Mouse (Mus musculus) lung, embryonic 15.5 days (tissue): ENCODE measurements around the gene Gm1113. TPM values are rescaled to one million over a fixed set of nuclear protein-coding genes. Genes with fewer than 3 reads are reported as not detected.

Experiments
- ATAC-seq: fragments of 200-750 bp; cut with Nextera tagmentation; 2 replicates; pipeline ENCODE4 v1.8.0; 2017; ENCODE audit warnings: moderate number of reproducible peaks, borderline replicate concordance; ENCODE audit not compliant: low FRiP score, low TSS enrichment; ENCODE audit errors: extremely low read depth
- H3K27ac ChIP-seq: fragments of 300-500 bp; sonication (generic); 2 replicates; pipeline ENCODE4 v1.5.1; 2015; ENCODE audit warnings: moderate library complexity, mild to moderate bottlenecking, inconsistent platforms
- H3K27me3 ChIP-seq: fragments of 300-500 bp; sonication (generic); 2 replicates; pipeline ENCODE4 v1.6.1; 2015; ENCODE audit warnings: inconsistent platforms
- H3K36me3 ChIP-seq: fragments of 300-500 bp; sonication (generic); 2 replicates; pipeline ENCODE4 v1.6.1; 2015; ENCODE audit warnings: inconsistent platforms
- H3K4me1 ChIP-seq: fragments of 300-500 bp; sonication (generic); 2 replicates; pipeline ENCODE4 v1.6.1; 2015; ENCODE audit warnings: inconsistent platforms
- H3K4me2 ChIP-seq: fragments of 300-500 bp; sonication (generic); 2 replicates; pipeline ENCODE4 v1.6.1; 2015; ENCODE audit warnings: inconsistent platforms, mild to moderate bottlenecking, moderate library complexity
- H3K4me3 ChIP-seq: fragments of 300-500 bp; sonication (generic); 2 replicates; pipeline ENCODE4 v1.5.1; 2015; ENCODE audit warnings: mild to moderate bottlenecking, inconsistent platforms
- H3K9ac ChIP-seq: fragments of 300-500 bp; sonication (generic); 2 replicates; pipeline ENCODE4 v1.6.1; 2015; ENCODE audit warnings: inconsistent platforms
- H3K9me3 ChIP-seq: fragments of 300-500 bp; sonication (generic); 2 replicates; pipeline ENCODE4 v1.6.1; 2016; ENCODE audit warnings: inconsistent platforms
- WGBS: fragments of 180-500 bp; shearing (Covaris S2); methylation state at CpG from one replicate; pipeline ENCODE4 v1.1.7; 2015; 5-methylcytosine and 5-hydroxymethylcytosine counted together
- polyA plus RNA-seq: library from polyadenylated mRNA; unstranded; fragments of >200 nt; fragmentation: Nextera tagmentation; extraction: Ambion mirVana; gene quantifications from 2 replicates; pipeline ENCODE4 v1.2.1, GENCODE M21; 2015

Gene Gm1113
- polyA plus RNA-seq = not detected in 2 replicates

DNA sequence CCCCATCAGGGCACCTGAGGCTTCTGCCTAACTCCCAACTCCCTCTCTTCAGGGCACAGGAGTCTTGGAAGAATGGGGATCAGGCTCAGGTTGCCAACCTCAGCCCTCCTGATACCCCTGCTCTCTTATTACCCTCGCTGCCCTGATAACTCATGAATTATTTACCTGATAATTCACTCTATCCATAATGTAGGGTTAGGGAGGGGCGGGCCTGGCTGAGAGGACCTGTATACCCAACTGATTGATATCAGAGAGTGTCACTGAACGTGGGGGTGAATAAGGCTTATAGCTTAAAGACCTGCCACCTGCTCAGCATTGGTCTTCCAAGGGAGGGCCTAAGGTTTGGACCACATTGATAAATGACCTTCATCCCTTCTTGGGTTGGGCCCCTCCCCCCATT lies at the start of gene Gm1113:
Gene Gm1113 (minus strand): TSS at position 101 of the 400 bp plus-strand sequence.
- H3K4me3 ChIP-seq = no peak within 1 kb of the TSS
- H3K36me3 ChIP-seq = no peaks in the 10 kb centered on the region
- H3K4me2 ChIP-seq = no peak within 1 kb of the TSS
- no peak for ATAC-seq
- H3K9me3 ChIP-seq = no peaks in the 10 kb centered on the region
- no peaks in the 10 kb centered on the region; the same call in 1 of the 2 replicates for H3K27me3 ChIP-seq
- H3K9ac ChIP-seq = no peak within 1 kb of the TSS
- H3K4me1 ChIP-seq = peaks cover 8% of the 10 kb centered on the region
- H3K27ac ChIP-seq = no peak within 1 kb of the TSS
- 62% methylated on average over 3 of the region's 3 CpGs for WGBS

DNA sequence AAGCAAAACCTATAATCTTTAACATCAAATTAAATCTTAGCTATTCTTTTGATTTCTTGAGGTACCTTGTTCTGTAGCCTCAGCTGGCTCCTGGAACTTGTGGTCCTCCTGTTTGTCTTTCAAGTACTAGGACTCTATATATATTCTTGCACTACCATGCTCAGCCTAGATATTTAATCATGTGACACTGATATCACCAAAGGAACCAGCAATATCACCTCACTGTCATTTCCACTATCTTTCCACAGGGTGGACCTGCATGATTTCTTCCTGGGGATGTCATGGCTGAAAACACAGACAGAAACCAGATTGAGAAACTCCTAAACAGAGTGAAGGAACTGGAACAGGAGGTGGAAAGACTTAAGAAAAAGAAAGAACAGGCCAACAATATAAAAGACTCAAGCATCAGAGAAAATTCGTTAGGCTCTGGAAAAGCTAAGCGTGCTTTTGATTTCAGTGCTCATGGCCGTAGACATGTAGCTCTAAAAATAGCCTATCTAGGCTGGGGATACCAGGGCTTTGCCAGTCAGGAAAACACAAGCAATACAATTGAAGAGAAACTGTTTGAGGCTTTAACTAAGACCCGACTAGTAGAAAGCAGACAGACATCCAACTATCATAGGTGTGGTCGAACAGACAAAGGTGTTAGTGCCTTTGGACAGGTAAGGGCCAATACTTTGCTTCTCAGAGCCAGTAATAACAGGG lies 46.6 kb upstream of the Gm1113 start:
- no peak for ATAC-seq
- Histone ChIP-seq H3K9me3 (no peaks in the 10 kb centered on the region), H3K36me3 (peaks cover 51% of the 10 kb centered on the region), H3K4me3 (no peak overlapping the region), H3K27ac (no peak overlapping the region), H3K4me2 (no peak overlapping the region), H3K4me1 (peaks cover 13% of the 10 kb centered on the region), H3K27me3 (no peaks in the 10 kb centered on the region), H3K9ac (no peak overlapping the region)
- WGBS = 80% methylated on average over 5 of the region's 5 CpGs

DNA sequence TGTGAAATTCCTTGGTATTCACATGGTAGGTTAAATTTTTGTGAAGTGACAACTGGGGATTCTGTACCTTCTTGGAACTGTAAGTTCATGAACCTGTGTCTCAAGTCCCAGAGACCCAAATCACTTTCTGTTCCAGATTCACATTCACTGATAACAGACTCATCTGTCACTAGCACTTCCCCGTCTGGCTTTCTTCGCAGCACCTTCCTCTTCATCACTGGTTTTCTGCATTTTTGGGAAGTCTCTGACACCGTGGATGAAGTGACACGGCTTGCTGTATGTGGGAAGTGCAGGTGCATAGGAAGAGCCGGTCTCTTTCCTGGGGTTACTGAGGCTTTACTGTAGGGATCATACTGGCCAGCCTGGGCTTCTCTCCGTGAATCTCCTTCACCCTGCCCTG lies 43.5 kb upstream of the Gm1113 start:
- Histone ChIP-seq H3K4me2 (no peak overlapping the region), H3K9ac (no peak overlapping the region), H3K4me1 (peaks cover 27% of the 10 kb centered on the region), H3K27me3 (peaks cover 17% of the 10 kb centered on the region; the same call in 1 of the 2 replicates), H3K9me3 (no peaks in the 10 kb centered on the region), H3K4me3 (no peak overlapping the region), H3K36me3 (peaks cover 34% of the 10 kb centered on the region), H3K27ac (no peak overlapping the region)
- WGBS = 81% methylated on average over 6 of the region's 6 CpGs
- ATAC-seq = no peak

DNA sequence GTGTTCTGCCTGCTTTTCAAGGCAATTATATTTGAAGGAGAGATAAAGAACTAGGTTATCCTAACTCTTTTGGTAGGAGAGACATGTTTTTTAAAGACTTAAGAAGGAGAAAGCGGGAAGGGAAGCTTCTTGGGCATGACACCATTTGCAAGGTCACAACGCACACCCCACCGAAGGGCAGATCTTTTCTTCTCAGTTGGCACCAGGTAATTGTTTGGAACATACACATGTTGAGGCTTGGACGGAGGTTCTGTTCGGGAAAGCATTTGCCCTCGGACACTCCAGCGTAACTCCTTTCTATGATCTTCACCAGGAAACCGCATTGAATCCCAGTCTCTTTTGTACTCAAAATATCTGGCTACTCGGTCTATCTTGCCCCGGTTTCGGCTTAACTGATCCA lies 43.0 kb upstream of the Gm1113 start:
- Histone ChIP-seq H3K9me3 (no peaks in the 10 kb centered on the region), H3K4me2 (no peak overlapping the region), H3K4me1 (peaks cover 29% of the 10 kb centered on the region), H3K27me3 (peaks cover 17% of the 10 kb centered on the region; the same call in 1 of the 2 replicates), H3K9ac (no peak overlapping the region), H3K36me3 (peaks cover 29% of the 10 kb centered on the region), H3K4me3 (no peak overlapping the region), H3K27ac (no peak overlapping the region)
- WGBS = 92% methylated on average over 11 of the region's 11 CpGs
- no peak for ATAC-seq

DNA sequence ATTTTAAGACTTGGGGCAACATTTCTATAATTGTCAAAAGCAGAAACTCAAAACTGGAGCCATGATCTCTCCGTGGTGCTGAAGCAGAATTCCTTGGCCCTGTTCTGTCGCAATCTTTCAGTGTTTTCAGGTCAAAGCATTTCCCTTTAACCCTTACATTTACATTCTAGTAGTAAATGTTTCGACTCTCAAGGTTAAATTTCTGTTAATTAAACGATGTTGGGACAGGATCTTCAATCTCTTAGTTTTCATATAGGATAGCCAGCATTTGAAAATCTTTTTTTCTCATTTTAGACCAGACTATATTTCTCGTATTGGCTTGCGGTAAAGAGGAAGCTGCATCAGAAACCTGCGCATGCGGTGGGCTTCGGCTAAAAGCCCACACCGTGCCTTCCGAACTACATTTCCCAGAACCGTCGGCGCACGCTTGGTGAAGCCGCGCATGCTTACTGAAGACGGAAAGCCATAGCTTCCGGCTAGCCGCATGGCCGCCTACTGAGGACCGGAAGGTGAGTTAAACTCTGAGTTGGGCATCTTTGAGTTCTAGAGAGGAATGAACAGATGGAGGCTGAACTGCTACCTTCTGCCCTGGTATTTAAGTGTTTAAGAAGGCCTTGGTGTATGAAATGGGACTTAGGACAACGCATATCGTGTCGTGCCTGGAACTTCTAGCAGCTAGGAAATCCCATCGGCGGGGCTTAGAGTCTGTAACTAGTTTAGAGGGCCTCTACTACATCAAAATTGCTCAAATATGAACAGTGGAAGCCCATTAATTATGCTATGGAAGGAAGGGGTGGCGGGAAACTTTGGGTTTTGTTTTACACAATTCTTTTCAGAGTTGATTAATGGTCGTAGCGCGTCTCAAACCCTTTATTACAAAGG lies 41.2 kb upstream of the Gm1113 start:
- Histone ChIP-seq H3K9ac (peak overlapping the region; percentile 62), H3K9me3 (no peaks in the 10 kb centered on the region), H3K4me3 (peak overlapping the region; percentile 74), H3K27me3 (peaks cover 17% of the 10 kb centered on the region; the same call in 1 of the 2 replicates), H3K36me3 (peaks cover 13% of the 10 kb centered on the region), H3K27ac (peak overlapping the region; percentile 60), H3K4me1 (peaks cover 29% of the 10 kb centered on the region), H3K4me2 (peak overlapping the region; percentile 97)
- WGBS = 1% methylated on average over 31 of the region's 31 CpGs
- ATAC-seq = peak; percentile 85; the same call in 1 of the 2 replicates

DNA sequence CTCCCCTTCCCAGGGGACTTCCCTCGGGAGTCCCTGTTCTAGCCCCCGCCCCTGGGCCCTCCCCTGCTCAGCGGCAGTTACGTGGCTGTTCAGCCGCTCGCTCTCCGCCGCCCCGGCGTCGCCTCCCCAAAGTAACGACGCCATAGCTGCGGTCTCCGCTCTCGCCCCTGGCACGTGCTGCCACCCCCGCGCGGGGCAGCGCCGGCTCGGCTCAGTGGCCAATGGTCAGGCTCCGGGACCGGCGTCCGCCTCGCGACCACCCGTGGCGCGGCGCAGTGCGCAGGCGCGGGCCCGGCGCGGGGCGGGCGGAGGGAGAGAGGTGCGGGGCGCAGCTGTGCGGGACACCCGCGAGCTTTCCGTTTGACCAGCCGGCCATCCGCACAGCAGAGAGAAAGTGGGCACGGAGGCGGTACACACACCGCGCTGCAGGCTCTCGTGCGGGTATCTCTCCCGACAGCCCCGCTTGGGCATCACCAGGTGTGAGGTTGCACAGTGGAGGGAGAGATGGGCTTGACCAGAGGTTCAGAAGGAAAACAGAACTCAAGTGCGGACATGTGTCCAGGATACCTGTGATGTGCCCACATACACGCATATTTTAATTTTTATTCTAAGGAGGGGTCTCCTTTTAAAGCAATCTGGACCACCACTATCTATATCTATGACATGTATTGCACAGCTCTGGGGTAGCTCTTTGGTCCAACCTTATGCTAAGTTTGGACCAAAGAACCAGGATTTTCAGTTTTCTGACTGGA lies 40.4 kb upstream of the Gm1113 start, which contains the start of the genes Ddx25 and Pus3:
Gene Ddx25 (minus strand): TSS at position 272 of the 752 bp plus-strand sequence.
Gene Pus3 (plus strand): TSS at position 339 of the 752 bp plus-strand sequence.
- H3K9me3 ChIP-seq = no peaks in the 10 kb centered on the region
- under 1% methylated on average over 58 of the region's 59 CpGs for WGBS
- H3K36me3 ChIP-seq = peaks cover 10% of the 10 kb centered on the region
- ATAC-seq = peak; percentile 71
- H3K9ac ChIP-seq = peak within 1 kb of the TSS; percentile 62
- peak within 1 kb of the TSS; percentile 60 for H3K27ac ChIP-seq
- peaks cover 17% of the 10 kb centered on the region; the same call in 1 of the 2 replicates for H3K27me3 ChIP-seq
- peak within 1 kb of the TSS; percentile 97 for H3K4me2 ChIP-seq
- peaks cover 29% of the 10 kb centered on the region for H3K4me1 ChIP-seq
- peak within 1 kb of the TSS; percentile 74 for H3K4me3 ChIP-seq

DNA sequence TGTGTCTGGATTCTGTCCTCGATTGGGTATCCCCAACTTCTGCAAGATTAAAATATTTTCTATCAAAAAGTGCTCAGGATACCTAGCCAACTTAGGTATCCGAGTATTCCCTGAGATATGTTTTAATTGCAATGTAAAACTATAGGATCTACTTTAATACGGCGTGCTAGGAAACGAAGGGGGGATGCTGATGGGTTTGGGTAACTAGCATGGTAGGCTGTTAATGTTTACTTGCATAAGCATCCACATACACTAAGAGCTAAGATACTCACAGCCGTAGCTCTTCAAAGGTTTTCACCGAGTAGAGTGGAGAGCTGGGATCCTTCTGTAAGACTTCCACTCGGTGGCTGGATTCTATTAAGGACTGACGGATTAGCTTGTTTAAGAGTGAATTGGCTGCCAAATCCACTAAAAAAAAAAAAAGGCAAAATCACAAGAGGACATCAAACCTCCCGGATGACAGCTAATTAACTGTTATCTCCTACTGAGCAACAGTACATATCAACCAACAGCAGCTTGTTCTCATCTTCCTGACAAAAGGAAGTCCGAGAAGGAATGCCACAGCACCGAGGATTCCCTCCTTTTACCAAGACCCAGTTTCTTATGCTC lies 38.5 kb upstream of the Gm1113 start:
- H3K4me3 ChIP-seq = no peak overlapping the region
- WGBS = 45% methylated on average over 12 of the region's 12 CpGs
- no peak overlapping the region for H3K4me2 ChIP-seq
- H3K4me1 ChIP-seq = peaks cover 29% of the 10 kb centered on the region
- peaks cover 6% of the 10 kb centered on the region for H3K36me3 ChIP-seq
- H3K9me3 ChIP-seq = no peaks in the 10 kb centered on the region
- no peak for ATAC-seq
- H3K9ac ChIP-seq = no peak overlapping the region
- no peak overlapping the region for H3K27ac ChIP-seq
- H3K27me3 ChIP-seq = peaks cover 17% of the 10 kb centered on the region; the same call in 1 of the 2 replicates

DNA sequence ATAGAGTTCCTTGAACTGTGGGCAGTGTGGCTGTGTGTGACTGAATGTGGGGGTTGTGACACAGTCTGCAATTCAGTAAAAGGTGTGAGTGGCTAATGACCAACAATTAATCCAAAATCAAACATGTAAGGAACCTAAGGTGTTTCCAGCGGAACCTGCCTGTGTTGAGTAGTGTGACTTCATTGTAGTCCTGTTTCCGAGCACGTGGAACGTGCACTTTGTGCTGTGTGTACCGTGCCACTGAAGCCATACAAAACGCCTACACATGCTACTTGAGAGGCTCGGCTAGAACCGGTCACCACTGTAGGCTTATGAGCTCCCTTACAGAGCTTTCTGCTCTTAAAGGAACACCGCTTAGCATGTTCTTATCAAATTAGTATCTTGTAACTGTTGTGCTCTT lies 30.4 kb upstream of the Gm1113 start:
- Histone ChIP-seq H3K9me3 (no peaks in the 10 kb centered on the region), H3K9ac (no peak overlapping the region), H3K4me2 (no peak overlapping the region), H3K27ac (no peak overlapping the region), H3K36me3 (no peaks in the 10 kb centered on the region), H3K4me3 (no peak overlapping the region), H3K27me3 (no peaks in the 10 kb centered on the region), H3K4me1 (no peaks in the 10 kb centered on the region)
- 66% methylated on average over 9 of the region's 9 CpGs for WGBS
- ATAC-seq = no peak

DNA sequence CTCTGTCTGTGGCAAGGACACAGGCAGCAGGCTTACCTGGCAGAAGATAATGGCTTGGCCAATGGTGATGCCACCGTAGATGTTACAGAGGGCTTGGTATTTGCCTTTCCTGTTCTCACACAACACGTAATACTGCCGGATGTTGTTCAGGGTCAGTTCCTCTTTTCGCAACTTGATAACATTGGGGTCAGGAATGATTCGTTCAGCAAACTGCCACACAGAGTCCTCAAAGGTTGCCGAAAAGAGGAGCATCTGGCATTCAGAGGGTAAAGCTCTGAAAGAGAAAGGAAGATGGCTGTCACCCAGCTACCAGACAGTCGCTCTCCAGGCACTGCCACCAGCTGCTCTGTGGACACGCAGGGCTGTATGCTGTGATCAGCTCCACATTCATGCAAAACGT lies 28.7 kb upstream of the Gm1113 start:
- H3K4me1 ChIP-seq = no peaks in the 10 kb centered on the region
- H3K9ac ChIP-seq = no peak overlapping the region
- no peaks in the 10 kb centered on the region for H3K9me3 ChIP-seq
- ATAC-seq = no peak
- H3K27ac ChIP-seq = no peak overlapping the region
- no peak overlapping the region for H3K4me2 ChIP-seq
- 69% methylated on average over 9 of the region's 9 CpGs for WGBS
- H3K27me3 ChIP-seq = no peaks in the 10 kb centered on the region
- H3K4me3 ChIP-seq = no peak overlapping the region
- H3K36me3 ChIP-seq = no peaks in the 10 kb centered on the region

DNA sequence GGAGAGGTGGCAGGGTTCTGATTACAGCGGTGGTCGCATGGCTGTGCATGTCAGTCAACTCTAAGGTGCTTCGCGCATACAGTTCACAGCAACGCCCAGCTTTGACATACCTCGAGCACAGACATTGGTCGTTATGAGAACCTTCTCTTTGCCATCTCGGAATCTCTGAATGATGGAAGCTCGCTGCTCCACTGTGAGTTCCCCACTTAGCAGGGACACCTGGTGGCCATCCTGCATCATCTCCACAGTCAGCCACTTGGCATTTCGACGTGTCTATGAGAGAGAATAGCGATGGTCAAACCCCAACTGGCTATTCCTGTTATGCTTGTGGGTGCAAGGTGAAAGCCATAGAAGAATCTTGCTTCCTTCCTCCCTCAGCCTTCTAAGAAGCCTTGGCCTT lies 27.6 kb upstream of the Gm1113 start:
- H3K27me3 ChIP-seq = no peaks in the 10 kb centered on the region
- no peaks in the 10 kb centered on the region for H3K36me3 ChIP-seq
- H3K4me3 ChIP-seq = no peak overlapping the region
- no peaks in the 10 kb centered on the region for H3K4me1 ChIP-seq
- no peak overlapping the region for H3K27ac ChIP-seq
- 61% methylated on average over 12 of the region's 12 CpGs for WGBS
- no peak overlapping the region for H3K9ac ChIP-seq
- no peak overlapping the region for H3K4me2 ChIP-seq
- no peaks in the 10 kb centered on the region for H3K9me3 ChIP-seq
- no peak for ATAC-seq

DNA sequence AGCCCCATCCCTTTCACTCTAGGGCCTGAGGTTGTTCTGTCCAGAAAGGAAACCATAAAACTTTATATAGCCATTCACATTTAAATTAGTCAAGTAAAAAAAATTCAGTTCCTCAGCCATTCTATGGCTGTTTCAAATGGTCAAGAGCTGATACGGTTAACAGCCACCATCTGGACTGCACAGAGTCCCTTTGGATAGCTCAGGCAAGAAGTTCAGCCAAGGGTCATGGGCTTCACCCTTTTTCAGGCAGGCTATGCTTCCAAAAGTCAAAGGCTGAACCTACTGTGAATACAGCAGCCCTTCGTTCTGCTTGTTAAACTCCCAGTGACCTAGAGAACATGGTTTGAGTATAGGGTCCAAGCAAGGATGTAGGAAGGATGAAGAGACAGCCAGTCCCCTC lies 26.6 kb upstream of the Gm1113 start:
- ATAC-seq = no peak
- H3K4me2 ChIP-seq = no peak overlapping the region
- WGBS = 66% methylated on average over 2 of the region's 2 CpGs

More for the DNA sequence above, 26.6 kb upstream of the Gm1113 start:
- H3K36me3 ChIP-seq = no peaks in the 10 kb centered on the region
- H3K4me1 ChIP-seq = no peaks in the 10 kb centered on the region
- no peaks in the 10 kb centered on the region for H3K27me3 ChIP-seq
- H3K9me3 ChIP-seq = no peaks in the 10 kb centered on the region
- H3K4me3 ChIP-seq = no peak overlapping the region
- H3K27ac ChIP-seq = no peak overlapping the region
- H3K9ac ChIP-seq = no peak overlapping the region
